Mouse (Mus musculus) megakaryocyte progenitor cell, adult 5-6 weeks (primary cell): ENCODE results near the gene Sh2d2a. TPM values are rescaled to one million over a fixed set of nuclear protein-coding genes. Genes with fewer than 3 reads are reported as not detected.

Source experiments
- total RNA-seq, 2 experiments: library from RNA; stranded (forward) in 1 of 2; stranded (reverse) in 1 of 2; fragments of 157-497, 149-512 nt in 1 of 2; fragments of 200-1000 nt in 1 of 2; gene quantifications; 2 replicates each; pipeline versions ENCODE4 v1.2.3 to v1.2.4; 2015 to 2017

Sh2d2a gene
- total RNA-seq, 2 experiments from 2014 or later: not detected

Other genes starting within 250 kb of the Sh2d2a start
- gene Arhgef11, start 229.2 kb upstream of the Sh2d2a start, total RNA-seq (2015): 5.4 and 8.7 TPM in 2 replicates
- gene Arhgef11, start 229.2 kb upstream of the Sh2d2a start, total RNA-seq (2017): 4.8 and 5.5 TPM in 2 replicates
- gene Lrrc71, start 98.1 kb upstream of the Sh2d2a start, total RNA-seq (2015): not detected in 2 replicates
- 0.03 TPM in 1 of 2 replicates, not detected in the other for gene Lrrc71, start 98.1 kb upstream of the Sh2d2a start, total RNA-seq (2017)
- not detected in 2 replicates for gene Ntrk1, start 51.6 kb upstream of the Sh2d2a start, total RNA-seq (2015)
- not detected in 2 replicates for gene Ntrk1, start 51.6 kb upstream of the Sh2d2a start, total RNA-seq (2017)
- 0.05 TPM in 1 of 2 replicates, not detected in the other for gene Insrr, start 49.8 kb upstream of the Sh2d2a start, total RNA-seq (2015)
- gene Insrr, start 49.8 kb upstream of the Sh2d2a start, total RNA-seq (2017): not detected in 2 replicates
- 3.4 and 4.3 TPM in 2 replicates for gene Pear1, start 22.4 kb upstream of the Sh2d2a start, total RNA-seq (2015)
- gene Pear1, start 22.4 kb upstream of the Sh2d2a start, total RNA-seq (2017): 0.46 and 3.4 TPM in 2 replicates
- gene Prcc, start 38.9 kb downstream of the Sh2d2a start, total RNA-seq (2015): 24.5 and 25.6 TPM in 2 replicates
- 28.9 and 31.3 TPM in 2 replicates for gene Prcc, start 38.9 kb downstream of the Sh2d2a start, total RNA-seq (2017)
- 281 and 308 TPM in 2 replicates for gene Hdgf, start 59.6 kb downstream of the Sh2d2a start, total RNA-seq (2015)
- 348 and 456 TPM in 2 replicates for gene Hdgf, start 59.6 kb downstream of the Sh2d2a start, total RNA-seq (2017)
- 157 and 195 TPM in 2 replicates for gene Mrpl24, start 72.8 kb downstream of the Sh2d2a start, total RNA-seq (2015)
- 119 and 137 TPM in 2 replicates for gene Mrpl24, start 72.8 kb downstream of the Sh2d2a start, total RNA-seq (2017)
- 45.2 and 51.0 TPM in 2 replicates for gene Isg20l2, start 83.6 kb downstream of the Sh2d2a start, total RNA-seq (2015)
- 41.1 and 51.0 TPM in 2 replicates for gene Isg20l2, start 83.6 kb downstream of the Sh2d2a start, total RNA-seq (2017)
- gene Rrnad1, start 84.0 kb downstream of the Sh2d2a start, total RNA-seq (2015): 10.3 and 11.1 TPM in 2 replicates
- gene Rrnad1, start 84.0 kb downstream of the Sh2d2a start, total RNA-seq (2017): 13.2 and 16.2 TPM in 2 replicates
- not detected in 2 replicates for gene Crabp2, start 101.9 kb downstream of the Sh2d2a start, total RNA-seq (2015)
- not detected in 2 replicates for gene Crabp2, start 101.9 kb downstream of the Sh2d2a start, total RNA-seq (2017)
- gene Nes, start 124.3 kb downstream of the Sh2d2a start, total RNA-seq (2015): 0.02 TPM in 1 of 2 replicates, not detected in the other
- 0.20 TPM in 1 of 2 replicates, not detected in the other for gene Nes, start 124.3 kb downstream of the Sh2d2a start, total RNA-seq (2017)
- not detected in 2 replicates for gene Bcan, start 153.5 kb downstream of the Sh2d2a start, total RNA-seq (2015)
- gene Bcan, start 153.5 kb downstream of the Sh2d2a start, total RNA-seq (2017): not detected in 2 replicates
- gene Hapln2, start 180.8 kb downstream of the Sh2d2a start, total RNA-seq (2015): not detected in 2 replicates
- gene Hapln2, start 180.8 kb downstream of the Sh2d2a start, total RNA-seq (2017): not detected in 2 replicates
- gene Gpatch4, start 196.4 kb downstream of the Sh2d2a start, total RNA-seq (2015): 34.2 and 38.7 TPM in 2 replicates
- 49.2 and 51.8 TPM in 2 replicates for gene Gpatch4, start 196.4 kb downstream of the Sh2d2a start, total RNA-seq (2017)
- gene Naxe, start 211.7 kb downstream of the Sh2d2a start, total RNA-seq (2015): 44.2 and 67.8 TPM in 2 replicates
- gene Naxe, start 211.7 kb downstream of the Sh2d2a start, total RNA-seq (2017): 39.6 and 41.4 TPM in 2 replicates
- gene Ttc24, start 231.5 kb downstream of the Sh2d2a start, total RNA-seq (2015): not detected in 2 replicates
- not detected in 2 replicates for gene Ttc24, start 231.5 kb downstream of the Sh2d2a start, total RNA-seq (2017)
- 14.1 and 14.2 TPM in 2 replicates for gene Iqgap3, start 235.2 kb downstream of the Sh2d2a start, total RNA-seq (2015)
- 21.4 and 22.0 TPM in 2 replicates for gene Iqgap3, start 235.2 kb downstream of the Sh2d2a start, total RNA-seq (2017)